Mouse (Mus musculus) embryonic facial prominence, embryonic 14.5 days (tissue): ENCODE results near the gene Rnf223. TPM values are rescaled to one million over a fixed set of nuclear protein-coding genes. Genes with fewer than 3 reads are reported as not detected.

ENCODE experiments used
- ATAC-seq: fragments of 200-750 bp; cut with Nextera tagmentation; 2 replicates; pipeline ENCODE4 v1.8.0; 2017; ENCODE audit warnings: low read depth, moderate number of reproducible peaks, moderate TSS enrichment
- DNase-seq: peaks from one replicate; pipeline ENCODE4 v3.0.0-alpha.2; 2015; ENCODE audit warnings: low spot score
- H3K27ac ChIP-seq: fragments of 300-500 bp; sonication (generic); replicated peaks from 2 replicates; pipeline ENCODE4 v1.5.1; 2014; ENCODE audit warnings: low read depth, mild to moderate bottlenecking, low read length, moderate library complexity
- H3K27me3 ChIP-seq: fragments of 300-500 bp; sonication (generic); replicated peaks from 2 replicates; pipeline ENCODE4 v1.6.1; 2014; ENCODE audit warnings: low read length; ENCODE audit not compliant: control insufficient read depth, insufficient read depth
- H3K36me3 ChIP-seq: fragments of 300-500 bp; sonication (generic); 2 replicates; pipeline ENCODE4 v1.6.1; 2014; ENCODE audit warnings: low read length, mixed read lengths; ENCODE audit not compliant: control insufficient read depth, insufficient read depth
- H3K4me1 ChIP-seq: fragments of 300-500 bp; sonication (generic); 2 replicates; pipeline ENCODE4 v1.6.1; 2014; ENCODE audit warnings: antibody characterized with exemption, low read length; ENCODE audit not compliant: control insufficient read depth, insufficient read depth
- H3K4me2 ChIP-seq: fragments of 300-500 bp; sonication (generic); 2 replicates; pipeline ENCODE4 v1.6.1; 2014; ENCODE audit warnings: low read depth, mild to moderate bottlenecking, low read length, moderate library complexity, mixed read lengths
- H3K4me3 ChIP-seq: fragments of 300-500 bp; sonication (generic); 2 replicates; pipeline ENCODE4 v1.5.1; 2014; ENCODE audit warnings: low read depth, mild to moderate bottlenecking, low read length
- H3K9ac ChIP-seq: fragments of 300-500 bp; sonication (generic); 2 replicates; pipeline ENCODE4 v1.6.1; 2014; ENCODE audit warnings: low read depth, mild to moderate bottlenecking, low read length, moderate library complexity, mixed read lengths
- H3K9me3 ChIP-seq: fragments of 300-500 bp; sonication (generic); 2 replicates; pipeline ENCODE4 v1.6.1; 2016; ENCODE audit warnings: low read length; ENCODE audit not compliant: control insufficient read depth
- WGBS: fragments of 180-500 bp; shearing (Covaris S2); extraction: QIAGEN DNeasy Blood & Tissue Kit; methylation state at CpG from one replicate; pipeline ENCODE4 v1.1.7; 2014; 5-methylcytosine and 5-hydroxymethylcytosine counted together
- polyA plus RNA-seq: library from polyadenylated mRNA; unstranded; fragments of >200 nt; fragmentation: Nextera tagmentation; extraction: Ambion mirVana; gene quantifications from 2 replicates; pipeline ENCODE4 v1.2.1, GENCODE M21; 2014

The Rnf223 gene
- polyA plus RNA-seq, 1 experiment from 2014 or later, result 0.45 TPM

- Histone ChIP-seq H3K9ac (no peak overlapping the region), H3K9me3 (no peaks in the 10 kb centered on the region), H3K4me2 (no peak overlapping the region), H3K4me3 (no peak overlapping the region), H3K27ac (no peak overlapping the region), H3K36me3 (peaks cover 84% of the 10 kb centered on the region), H3K4me1 (no peaks in the 10 kb centered on the region), H3K27me3 (no peaks in the 10 kb centered on the region)
- DNase-seq (no peak), ATAC-seq (no peak)
- 91% methylated on average over 9 of the region's 9 CpGs for WGBS
These were observed 47.3 kb downstream of the Rnf223 start for GRCm38 (mm10) chr4:156177630-156178029.

Other genes with a start within 250 kb of the Rnf223 start
- gene Pusl1, start 238.7 kb upstream of the Rnf223 start, polyA plus RNA-seq, result 48.3 and 49.4 TPM in 2 replicates
- 23.9 and 24.2 TPM in 2 replicates for gene Acap3, start 238.7 kb upstream of the Rnf223 start, polyA plus RNA-seq
- gene Ube2j2, start 186.7 kb upstream of the Rnf223 start, polyA plus RNA-seq, result 107 and 113 TPM in 2 replicates
- gene C1qtnf12, start 168.2 kb upstream of the Rnf223 start, polyA plus RNA-seq, result 49.9 and 52.7 TPM in 2 replicates
- 14.7 and 17.5 TPM in 2 replicates for gene B3galt6, start 137.9 kb upstream of the Rnf223 start, polyA plus RNA-seq
- 164 and 181 TPM in 2 replicates for gene Sdf4, start 137.6 kb upstream of the Rnf223 start, polyA plus RNA-seq
- gene Tnfrsf4, start 116.7 kb upstream of the Rnf223 start, polyA plus RNA-seq, result 0.25 and 0.42 TPM in 2 replicates
- 2.7 and 3.1 TPM in 2 replicates for gene Tnfrsf18, start 104.3 kb upstream of the Rnf223 start, polyA plus RNA-seq
- gene Ttll10, start 71.1 kb upstream of the Rnf223 start, polyA plus RNA-seq, result 1.2 and 2.8 TPM in 2 replicates
- 26.6 and 30.9 TPM in 2 replicates for gene 9430015G10Rik, start 20.5 kb upstream of the Rnf223 start, polyA plus RNA-seq
- gene Agrn, start 67.0 kb downstream of the Rnf223 start, polyA plus RNA-seq, result 68.4 and 79.1 TPM in 2 replicates
- gene Isg15, start 70.3 kb downstream of the Rnf223 start, polyA plus RNA-seq, result 0.67 and 1.2 TPM in 2 replicates
- 0.74 and 0.79 TPM in 2 replicates for gene AW011738, start 72.8 kb downstream of the Rnf223 start, polyA plus RNA-seq
- 1.5 and 2.2 TPM in 2 replicates for gene Perm1, start 85.4 kb downstream of the Rnf223 start, polyA plus RNA-seq
- 23.9 and 25.8 TPM in 2 replicates for gene Plekhn1, start 104.3 kb downstream of the Rnf223 start, polyA plus RNA-seq
- gene Noc2l, start 105.5 kb downstream of the Rnf223 start, polyA plus RNA-seq, result 56.5 and 59.5 TPM in 2 replicates
- gene Samd11, start 125.1 kb downstream of the Rnf223 start, polyA plus RNA-seq, result 0.35 and 0.56 TPM in 2 replicates
- not detected in 2 replicates for gene Vmn2r-ps159, start 200.6 kb downstream of the Rnf223 start, polyA plus RNA-seq